Mouse (Mus musculus) MEL (cell line): ENCODE results near the gene Zfp689. TPM values are rescaled to one million over a fixed set of nuclear protein-coding genes. Genes with fewer than 3 reads are reported as not detected.

Experiments used
- DNase-seq: peaks from one replicate; pipeline ENCODE4 v3.0.0; 2011; ENCODE audit warnings: low read depth, low spot score
- H3K27ac ChIP-seq: 2 replicates; pipeline ENCODE4 v1.5.1; 2012; ENCODE audit warnings: low read depth, mild to moderate bottlenecking, control low read depth, low read length, moderate library complexity; ENCODE audit not compliant: control insufficient read depth
- H3K27me3 ChIP-seq, 2 experiments: fragments of 150-350 bp in 1 of 2; sonication (generic) in 1 of 2; 2 replicates each; pipeline ENCODE4 v1.6.1; 2012; ENCODE audit warnings: low read length in 2 of 2, mild to moderate bottlenecking in 2 of 2, improper control_type of control experiment in 1 of 2, moderate library complexity in 1 of 2; ENCODE audit not compliant: insufficient read depth in 2 of 2, control insufficient read depth in 1 of 2
- H3K36me3 ChIP-seq, 2 experiments: 2 replicates each; pipeline ENCODE4 v1.6.1; 2012 to 2014; ENCODE audit warnings: low read length in 2 of 2, improper control_type of control experiment in 1 of 2, inconsistent platforms in 1 of 2, mild to moderate bottlenecking in 1 of 2; ENCODE audit not compliant: insufficient read depth in 2 of 2, control insufficient read depth in 1 of 2
- H3K4me1 ChIP-seq, 2 experiments: fragments of 150-350 bp in 1 of 2; sonication (generic) in 1 of 2; 2 replicates each; pipeline ENCODE4 v1.6.1; 2012; ENCODE audit warnings: low read length in 2 of 2, improper control_type of control experiment in 1 of 2, mild to moderate bottlenecking in 1 of 2; ENCODE audit not compliant: insufficient read depth in 2 of 2, control insufficient read depth in 1 of 2
- H3K4me3 ChIP-seq, 2 experiments: fragments of 150-350 bp in 1 of 2; sonication (generic) in 1 of 2; 2 replicates each; pipeline ENCODE4 v1.5.1; 2012; ENCODE audit warnings: low read depth in 2 of 2, low read length in 2 of 2, mild to moderate bottlenecking in 2 of 2, moderate library complexity in 2 of 2, control low read depth in 1 of 2, improper control_type of control experiment in 1 of 2; ENCODE audit not compliant: control insufficient read depth in 1 of 2, insufficient read depth in 1 of 2
- H3K79me2 ChIP-seq: 2 replicates; pipeline ENCODE4 v1.6.1; 2012; ENCODE audit warnings: mild to moderate bottlenecking, low read length, moderate library complexity; ENCODE audit not compliant: control insufficient read depth, poor library complexity, insufficient read depth
- H3K9ac ChIP-seq: 2 replicates; pipeline ENCODE4 v1.6.1; 2012; ENCODE audit warnings: low read depth, mild to moderate bottlenecking, control low read depth, low read length, moderate library complexity; ENCODE audit not compliant: control insufficient read depth, poor library complexity, severe bottlenecking
- H3K9me3 ChIP-seq: fragments of 150-350 bp; sonication (generic); replicated peaks from 2 replicates; pipeline ENCODE4 v1.6.1; 2012; ENCODE audit warnings: mild to moderate bottlenecking, low read length, improper control_type of control experiment, moderate library complexity; ENCODE audit not compliant: insufficient read depth
- BHLHE40 ChIP-seq: IDR thresholded peaks from 2 replicates; pipeline ENCODE4 v1.6.1; 2012; ENCODE audit warnings: low read depth, mild to moderate bottlenecking, inconsistent platforms, low read length, improper control_type of control experiment, borderline replicate concordance
- CHD1 ChIP-seq: IDR thresholded peaks from 2 replicates; pipeline ENCODE4 v1.6.1; 2012; ENCODE audit warnings: low read depth, mild to moderate bottlenecking, inconsistent platforms, low read length, improper control_type of control experiment
- CHD2 ChIP-seq: IDR thresholded peaks from 2 replicates; pipeline ENCODE4 v1.6.1; 2011; ENCODE audit warnings: low read length, improper control_type of control experiment
- CTCF ChIP-seq, 3 experiments: IDR thresholded peaks in 2 of 3; conservative IDR thresholded peaks in 1 of 3; 2 replicates each; pipeline ENCODE4 v1.5.1; 2011 to 2012; ENCODE audit warnings: low read length in 3 of 3, low read depth in 2 of 3, mild to moderate bottlenecking in 2 of 3, improper control_type of control experiment in 1 of 3, inconsistent platforms in 1 of 3, mixed read lengths in 1 of 3, moderate library complexity in 1 of 3; ENCODE audit not compliant: control insufficient read depth in 1 of 3, insufficient read depth in 1 of 3, poor library complexity in 1 of 3, severe bottlenecking in 1 of 3
- E2F4 ChIP-seq: IDR thresholded peaks from 2 replicates; pipeline ENCODE4 v1.6.1; 2011; ENCODE audit warnings: low read depth, low read length, improper control_type of control experiment, borderline replicate concordance
- ELF1 ChIP-seq: IDR thresholded peaks from 2 replicates; pipeline ENCODE4 v1.6.1; 2014; ENCODE audit warnings: low read depth, mild to moderate bottlenecking, inconsistent platforms, low read length, improper control_type of control experiment, moderate library complexity
- EP300 ChIP-seq, 2 experiments: IDR thresholded peaks; 2 replicates each; pipeline ENCODE4 v1.6.1; 2011; ENCODE audit warnings: improper control_type of control experiment in 2 of 2, low read length in 2 of 2, low read depth in 1 of 2, mild to moderate bottlenecking in 1 of 2
- ETS1 ChIP-seq: IDR thresholded peaks from 2 replicates; pipeline ENCODE4 v1.6.1; 2012; ENCODE audit warnings: low read depth, mild to moderate bottlenecking, inconsistent platforms, low read length, improper control_type of control experiment, moderate library complexity
- GABPA ChIP-seq: IDR thresholded peaks from 2 replicates; pipeline ENCODE4 v1.6.1; 2012; ENCODE audit warnings: low read depth, mild to moderate bottlenecking, inconsistent platforms, low read length, improper control_type of control experiment, moderate library complexity
- GATA1 ChIP-seq: IDR thresholded peaks from 2 replicates; pipeline ENCODE4 v1.6.1; 2011; ENCODE audit warnings: low read depth, low read length, improper control_type of control experiment
- HCFC1 ChIP-seq: IDR thresholded peaks from 2 replicates; pipeline ENCODE4 v1.6.1; 2012; ENCODE audit warnings: low read depth, mild to moderate bottlenecking, inconsistent platforms, low read length, improper control_type of control experiment, moderate library complexity
- JUND ChIP-seq: IDR thresholded peaks from 2 replicates; pipeline ENCODE4 v1.6.1; 2011; ENCODE audit warnings: low read depth, mild to moderate bottlenecking, improper control_type of control experiment, low read length
- KAT2A ChIP-seq: conservative IDR thresholded peaks from 2 replicates; pipeline ENCODE4 v1.6.1; 2012; ENCODE audit warnings: low read depth, low read length, improper control_type of control experiment, inconsistent platforms
- MAX ChIP-seq: IDR thresholded peaks from 2 replicates; pipeline ENCODE4 v1.6.1; 2011; ENCODE audit warnings: low read length, improper control_type of control experiment
- MAZ ChIP-seq: IDR thresholded peaks from 2 replicates; pipeline ENCODE4 v1.6.1; 2012; ENCODE audit warnings: low read depth, mild to moderate bottlenecking, inconsistent platforms, low read length, improper control_type of control experiment
- MEF2A ChIP-seq: IDR thresholded peaks from 2 replicates; pipeline ENCODE4 v1.6.1; 2014; ENCODE audit warnings: low read depth, mild to moderate bottlenecking, inconsistent platforms, low read length, improper control_type of control experiment; ENCODE audit not compliant: poor library complexity, insufficient replicate concordance, severe bottlenecking; ENCODE audit errors: extremely low read depth
- MXI1 ChIP-seq: IDR thresholded peaks from 2 replicates; pipeline ENCODE4 v1.6.1; 2011; ENCODE audit warnings: mild to moderate bottlenecking, low read depth, low read length, improper control_type of control experiment
- MYC ChIP-seq: IDR thresholded peaks from 2 replicates; pipeline ENCODE4 v1.6.1; 2011; ENCODE audit warnings: low read depth, mild to moderate bottlenecking, low read length, improper control_type of control experiment, moderate library complexity
- NELFE ChIP-seq: IDR thresholded peaks from 2 replicates; pipeline ENCODE4 v1.6.1; 2011; ENCODE audit warnings: low read depth, low read length, improper control_type of control experiment
- POLR2A ChIP-seq, 2 experiments: IDR thresholded peaks; 2 replicates each; pipeline ENCODE4 v1.6.1; 2011 to 2012; ENCODE audit warnings: low read length in 2 of 2, mild to moderate bottlenecking in 2 of 2, control low read depth in 1 of 2, improper control_type of control experiment in 1 of 2, low read depth in 1 of 2, moderate library complexity in 1 of 2; ENCODE audit not compliant: control insufficient read depth in 1 of 2, insufficient read depth in 1 of 2, poor library complexity in 1 of 2
- POLR2AphosphoS2 ChIP-seq: IDR thresholded peaks from 2 replicates; pipeline ENCODE4 v1.6.1; 2011; ENCODE audit warnings: low read length, improper control_type of control experiment
- POLR2AphosphoS5 ChIP-seq: IDR thresholded peaks from 2 replicates; pipeline ENCODE4 v1.6.1; 2012; ENCODE audit warnings: low read depth, borderline replicate concordance, mild to moderate bottlenecking, inconsistent platforms, low read length, moderate library complexity, mixed read lengths
- RAD21 ChIP-seq: IDR thresholded peaks from 2 replicates; pipeline ENCODE4 v1.6.1; 2011; ENCODE audit warnings: mild to moderate bottlenecking, low read depth, low read length, improper control_type of control experiment
- RCOR1 ChIP-seq: IDR thresholded peaks from 2 replicates; pipeline ENCODE4 v1.6.1; 2012; ENCODE audit warnings: low read depth, mild to moderate bottlenecking, inconsistent platforms, low read length, improper control_type of control experiment
- SIN3A ChIP-seq: IDR thresholded peaks from 2 replicates; pipeline ENCODE4 v1.6.1; 2012; ENCODE audit warnings: low read length, improper control_type of control experiment, inconsistent platforms
- SMC3 ChIP-seq: IDR thresholded peaks from 2 replicates; pipeline ENCODE4 v1.6.1; 2011; ENCODE audit warnings: low read depth, low read length, improper control_type of control experiment
- TAL1 ChIP-seq: IDR thresholded peaks from 2 replicates; pipeline ENCODE4 v1.6.1; 2012; ENCODE audit warnings: mild to moderate bottlenecking, inconsistent platforms, low read length, moderate library complexity, mixed read lengths
- TBP ChIP-seq: IDR thresholded peaks from 2 replicates; pipeline ENCODE4 v1.8.0; 2011; ENCODE audit warnings: low read depth, low read length, improper control_type of control experiment
- TCF12 ChIP-seq: IDR thresholded peaks from 2 replicates; pipeline ENCODE4 v1.6.1; 2014; ENCODE audit warnings: low read depth, mild to moderate bottlenecking, inconsistent platforms, low read length, improper control_type of control experiment, moderate library complexity
- UBTF ChIP-seq: IDR thresholded peaks from 2 replicates; pipeline ENCODE4 v1.6.1; 2012; ENCODE audit warnings: low read depth, mild to moderate bottlenecking, inconsistent platforms, low read length, improper control_type of control experiment, moderate library complexity, borderline replicate concordance; ENCODE audit not compliant: insufficient read depth
- USF1 ChIP-seq: IDR thresholded peaks from 2 replicates; pipeline ENCODE4 v1.6.1; 2014; ENCODE audit warnings: low read depth, mild to moderate bottlenecking, inconsistent platforms, low read length, improper control_type of control experiment, moderate library complexity
- USF2 ChIP-seq, 2 experiments: IDR thresholded peaks; 2 replicates each; pipeline ENCODE4 v1.6.1; 2011 to 2012; ENCODE audit warnings: improper control_type of control experiment in 2 of 2, low read length in 2 of 2, borderline replicate concordance in 1 of 2, inconsistent platforms in 1 of 2, low read depth in 1 of 2, mild to moderate bottlenecking in 1 of 2; ENCODE audit not compliant: insufficient read depth in 1 of 2
- ZC3H11A ChIP-seq: IDR thresholded peaks from 2 replicates; pipeline ENCODE4 v1.6.1; 2012; ENCODE audit warnings: low read depth, mild to moderate bottlenecking, inconsistent platforms, low read length, improper control_type of control experiment
- ZKSCAN1 ChIP-seq: IDR thresholded peaks from 2 replicates; pipeline ENCODE4 v1.6.1; 2012; ENCODE audit warnings: low read depth, mild to moderate bottlenecking, inconsistent platforms, low read length, improper control_type of control experiment, moderate library complexity
- ZMIZ1 ChIP-seq: IDR thresholded peaks from 2 replicates; pipeline ENCODE4 v1.6.1; 2012; ENCODE audit warnings: low read depth, mild to moderate bottlenecking, inconsistent platforms, low read length, improper control_type of control experiment, moderate library complexity
- ZNF384 ChIP-seq: IDR thresholded peaks from 2 replicates; pipeline ENCODE4 v1.6.1; 2012; ENCODE audit warnings: low read depth, mild to moderate bottlenecking, inconsistent platforms, low read length, improper control_type of control experiment
- polyA plus RNA-seq, 2 experiments: library from polyadenylated mRNA; stranded (reverse) in 1 of 2; unstranded in 1 of 2; fragments of >175 nt in 1 of 2; fragments of >200 nt in 1 of 2; gene quantifications; 2 replicates each; pipeline versions ENCODE4 v1.2.1 to v1.2.4; 2012; ENCODE audit warnings: low replicate concordance in 2 of 2, low read depth in 1 of 2; ENCODE audit not compliant: insufficient read length in 2 of 2, insufficient read depth in 1 of 2, missing spikeins in 1 of 2
- total RNA-seq: library from RNA; depleted of rRNA; stranded (reverse); fragments of 300-350 nt; gene quantifications from 2 replicates; pipeline ENCODE4 v1.2.3, GENCODE M21; 2012

Zfp689 gene
- total and polyA plus RNA-seq, 3 experiments = 4.9 to 7.2 TPM; not detected in 1

- Histone ChIP-seq H3K27ac (peak within 1 kb of the TSS; percentile 66), H3K9me3 (no peaks in the 10 kb centered on the region), H3K79me2 (peaks cover 3% of the 10 kb centered on the region; the same call in 1 of the 2 replicates), H3K36me3 (peaks cover 0 to 8% of the 10 kb centered on the region in 2 experiments; a peak in 2 of 4 replicates), H3K4me3 (peak within 1 kb of the TSS; percentile 80 to 99), H3K27me3 (no peaks in the 10 kb centered on the region), H3K9ac (peak within 1 kb of the TSS; percentile 82), H3K4me1 (peaks cover 5 to 18% of the 10 kb centered on the region in 2 experiments; a peak in 3 of 4 replicates)
- peak; percentile 98 for DNase-seq
- TF ChIP-seq SMC3 (no peak), HCFC1 (peak; percentile 94), ZC3H11A (no peak), ZMIZ1 (peak; percentile 57; the same call in 1 of the 2 replicates), BHLHE40 (no peak), GATA1 (no peak), ETS1 (peak; percentile 32; the same call in 1 of the 2 replicates), UBTF (no peak; the same call in 1 of the 2 replicates), GABPA (no peak), NELFE (peak; percentile 79), POLR2AphosphoS2 (peak; percentile 86), E2F4 (no peak), ZKSCAN1 (no peak), EP300 (IDR thresholded peaks at IDR 0.05; ENCODE audit: low read depth in 1 of 2, low read length in 2 of 2) (no peak), SIN3A (peak; percentile 88), RAD21 (no peak), CHD1 (no peak), MEF2A (no peak), KAT2A (peak; percentile 66; the same call in 1 of the 2 replicates), CTCF (IDR thresholded peaks at IDR 0.05 in 2 of 3, conservative IDR thresholded peaks at IDR 0.05 in 1 of 3; ENCODE audit: control insufficient read depth in 1 of 3, insufficient read depth in 1 of 3, low read depth in 2 of 3, low read length in 3 of 3, poor library complexity in 1 of 3, severe bottlenecking in 1 of 3) (no peak), POLR2A (IDR thresholded peaks at IDR 0.05; ENCODE audit: control insufficient read depth in 1 of 2, insufficient read depth in 1 of 2, low read depth in 1 of 2, low read length in 2 of 2, poor library complexity in 1 of 2) (peak; percentile 57 to 80), MAX (peak; percentile 58), TBP (no peak; the same call in 1 of the 2 replicates), MYC (peak; percentile 73; the same call in 1 of the 2 replicates), RCOR1 (no peak), USF1 (no peak), CHD2 (no peak), MAZ (no peak), POLR2AphosphoS5 (no peak), ELF1 (peak; percentile 90), JUND (no peak), USF2 (IDR thresholded peaks at IDR 0.05; ENCODE audit: borderline replicate concordance in 1 of 2, insufficient read depth in 1 of 2, low read depth in 1 of 2, low read length in 2 of 2) (no peak), TCF12 (peak; percentile 25; the same call in 1 of the 2 replicates), ZNF384 (no peak), TAL1 (no peak), MXI1 (no peak; the same call in none of the 2 replicates)
Measured at GRCm38 (mm10) chr7:127393157-127393943, 55.6 kb downstream of the Zfp689 start, which contains the start of gene E430018J23Rik. E430018J23Rik (minus strand) TSS chr7:127393629.
